Mouse (Mus musculus) heart, embryonic 12.5 days (tissue): Measurements from ENCODE around the gene Ppp1r3g. TPM values are rescaled to one million over a fixed set of nuclear protein-coding genes. Genes with fewer than 3 reads are reported as not detected.

Experiments used
- ATAC-seq: fragments of 200-750 bp; cut with Nextera tagmentation; 2 replicates; pipeline ENCODE4 v1.8.0; 2017; ENCODE audit warnings: moderate TSS enrichment, moderate library complexity; ENCODE audit not compliant: insufficient number of reproducible peaks, low FRiP score
- H3K27ac ChIP-seq: fragments of 300-500 bp; sonication (generic); 2 replicates; pipeline ENCODE4 v1.5.1; 2016; ENCODE audit warnings: mild to moderate bottlenecking, moderate library complexity; ENCODE audit not compliant: poor library complexity, severe bottlenecking
- H3K27me3 ChIP-seq: fragments of 300-500 bp; sonication (generic); replicated peaks from 2 replicates; pipeline ENCODE4 v1.6.1; 2016; ENCODE audit warnings: mild to moderate bottlenecking, moderate library complexity
- H3K36me3 ChIP-seq: fragments of 300-500 bp; sonication (generic); 2 replicates; pipeline ENCODE4 v1.6.1; 2016; ENCODE audit warnings: mild to moderate bottlenecking, moderate library complexity
- H3K4me1 ChIP-seq: fragments of 300-500 bp; sonication (generic); replicated peaks from 2 replicates; pipeline ENCODE4 v1.6.1; 2016; ENCODE audit warnings: mild to moderate bottlenecking
- H3K4me2 ChIP-seq: fragments of 300-500 bp; sonication (generic); 2 replicates; pipeline ENCODE4 v1.6.1; 2016; ENCODE audit warnings: mild to moderate bottlenecking, moderate library complexity
- H3K4me3 ChIP-seq: fragments of 300-500 bp; sonication (generic); 2 replicates; pipeline ENCODE4 v1.5.1; 2016; ENCODE audit warnings: mild to moderate bottlenecking
- H3K9ac ChIP-seq: fragments of 300-500 bp; sonication (generic); 2 replicates; pipeline ENCODE4 v1.6.1; 2016; ENCODE audit warnings: mild to moderate bottlenecking, moderate library complexity
- H3K9me3 ChIP-seq: fragments of 300-500 bp; sonication (generic); replicated peaks from 2 replicates; pipeline ENCODE4 v1.6.1; 2016; ENCODE audit warnings: mild to moderate bottlenecking, moderate library complexity
- WGBS: fragments of 180-500 bp; shearing (Covaris S2); methylation state at CpG from one replicate; pipeline ENCODE4 v1.1.7; 2016; 5-methylcytosine and 5-hydroxymethylcytosine counted together
- polyA plus RNA-seq: library from polyadenylated mRNA; unstranded; fragments of >200 nt; fragmentation: Nextera tagmentation; extraction: Ambion mirVana; gene quantifications from 2 replicates; pipeline ENCODE4 v1.2.1, GENCODE M21; 2016

Ppp1r3g gene
- polyA plus RNA-seq, 1 experiment from 2014 or later: 7.7 TPM

DNA sequence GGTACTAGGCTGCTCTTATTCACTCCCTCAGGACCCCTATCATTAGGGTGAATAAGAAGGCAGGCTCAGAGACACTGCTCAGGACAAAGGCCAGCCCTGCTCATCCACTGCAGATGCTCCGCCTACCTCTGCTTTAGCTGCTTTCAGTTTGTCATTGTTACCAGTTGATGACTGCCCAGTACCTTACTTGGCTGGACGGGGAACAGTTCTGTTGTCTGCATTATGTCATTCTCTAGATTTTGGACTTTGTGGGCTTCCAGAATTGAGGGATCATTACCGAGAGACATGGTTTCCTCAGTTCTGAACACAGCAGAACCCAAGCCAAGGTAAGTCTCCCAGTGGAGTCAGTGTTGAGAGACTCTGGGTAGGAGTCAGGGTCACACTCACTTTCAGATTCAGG, 36.6 kb downstream of the Ppp1r3g start:
- H3K36me3 ChIP-seq: no peaks in the 10 kb centered on the region
- no peak overlapping the region for H3K9ac ChIP-seq
- no peak overlapping the region for H3K4me2 ChIP-seq
- H3K27ac ChIP-seq: peak overlapping the region; percentile 38
- H3K4me1 ChIP-seq: peaks cover 53% of the 10 kb centered on the region
- WGBS: 75% methylated on average over 3 of the region's 3 CpGs
- H3K4me3 ChIP-seq: no peak overlapping the region
- ATAC-seq: no peak
- H3K9me3 ChIP-seq: no peaks in the 10 kb centered on the region
- H3K27me3 ChIP-seq: no peaks in the 10 kb centered on the region

DNA sequence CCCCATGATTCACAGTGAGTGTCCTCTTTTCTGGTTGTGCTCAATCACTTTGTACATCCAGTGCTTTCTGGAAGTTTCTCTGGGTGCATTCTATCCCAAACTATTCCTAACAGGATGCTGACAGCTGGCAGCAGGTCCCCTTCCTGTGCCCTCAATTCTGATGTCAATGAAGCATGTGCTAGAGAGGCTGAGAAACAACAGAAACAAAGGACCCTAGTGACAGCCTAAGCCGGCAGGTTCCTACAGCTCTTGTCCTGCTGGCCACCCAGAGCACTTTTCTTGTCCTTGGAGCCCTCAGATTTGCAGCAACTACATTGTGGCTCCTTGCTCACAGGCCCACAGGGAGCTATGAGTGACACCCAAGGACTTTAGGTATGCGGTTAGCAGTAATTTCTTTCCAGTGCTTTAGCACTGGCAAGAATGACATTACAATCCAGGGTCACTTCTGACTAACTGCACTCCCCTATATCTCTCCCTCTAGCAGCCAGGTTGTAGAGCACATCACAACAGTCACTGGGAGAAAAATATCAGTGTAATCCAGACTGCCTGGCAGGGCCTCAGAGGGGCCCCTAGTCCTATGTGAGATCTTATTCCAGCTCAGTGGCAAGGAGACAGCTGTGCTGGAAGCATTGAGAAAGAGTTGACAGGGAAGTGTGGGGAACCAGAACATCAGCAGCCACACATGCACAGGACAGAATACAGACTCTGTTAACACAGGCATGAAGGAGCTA, 37.2 kb downstream of the Ppp1r3g start:
- Histone ChIP-seq H3K4me1 (peaks cover 53% of the 10 kb centered on the region), H3K4me2 (no peak overlapping the region), H3K27me3 (no peaks in the 10 kb centered on the region), H3K4me3 (no peak overlapping the region), H3K9me3 (no peaks in the 10 kb centered on the region), H3K36me3 (no peaks in the 10 kb centered on the region), H3K27ac (peak overlapping the region; percentile 38), H3K9ac (peak overlapping the region; percentile 17; the same call in 1 of the 2 replicates)
- no peak for ATAC-seq
- WGBS: 37% methylated on average over 2 of the region's 2 CpGs

DNA sequence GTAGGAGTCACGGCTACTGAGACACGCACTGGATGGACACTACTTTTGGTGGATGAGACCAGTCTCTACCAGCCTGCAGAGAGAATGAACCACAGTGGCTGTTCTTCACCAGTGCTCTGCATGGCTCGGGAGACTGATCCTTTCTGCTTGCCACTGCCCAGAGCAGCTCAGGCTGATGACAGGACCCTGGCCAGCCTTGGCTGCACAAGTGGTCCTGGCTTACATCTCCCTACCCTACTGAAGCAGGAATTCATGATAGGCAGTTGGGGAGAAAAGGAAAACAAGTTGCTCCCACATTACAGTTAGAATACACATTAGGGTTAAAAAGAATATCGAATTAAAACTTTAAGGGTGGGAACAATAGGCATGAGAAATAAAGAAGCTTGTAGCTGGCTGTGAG, 39.0 kb downstream of the Ppp1r3g start:
- Histone ChIP-seq H3K4me1 (peaks cover 53% of the 10 kb centered on the region), H3K4me3 (no peak overlapping the region), H3K4me2 (no peak overlapping the region), H3K36me3 (no peaks in the 10 kb centered on the region), H3K27me3 (no peaks in the 10 kb centered on the region), H3K27ac (0 out of 2 replicates have a peak overlapping the region, but pooled peaks have one; percentile 23), H3K9ac (no peak overlapping the region), H3K9me3 (no peaks in the 10 kb centered on the region)
- WGBS: 70% methylated on average over 4 of the region's 4 CpGs
- ATAC-seq: no peak

DNA sequence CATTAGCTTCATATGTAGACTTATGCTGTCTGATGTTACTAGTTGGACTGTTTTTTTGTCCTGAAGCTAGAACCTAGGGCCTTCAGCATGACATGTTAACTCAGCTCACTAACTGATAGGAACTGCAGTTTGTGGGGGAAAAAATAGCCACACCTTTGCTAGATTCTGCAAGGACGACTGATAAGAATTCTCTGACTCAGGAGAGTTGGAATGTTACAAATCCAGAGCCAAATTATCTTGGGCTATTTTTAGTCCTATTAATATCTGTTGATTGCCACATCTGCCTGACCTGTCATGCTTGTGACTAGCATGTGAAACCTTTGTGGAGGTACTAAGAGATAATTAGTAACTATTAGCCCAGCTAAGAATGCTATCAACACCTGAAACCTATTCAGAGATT, 42.2 kb downstream of the Ppp1r3g start:
- no peaks in the 10 kb centered on the region for H3K36me3 ChIP-seq
- H3K4me1 ChIP-seq: peaks cover 44% of the 10 kb centered on the region
- H3K9ac ChIP-seq: no peak overlapping the region
- 21% methylated on average over 1 of the region's 1 CpGs for whole genome bisulfite sequencing
- H3K27me3 ChIP-seq: no peaks in the 10 kb centered on the region
- no peak overlapping the region for H3K4me2 ChIP-seq
- no peak overlapping the region for H3K27ac ChIP-seq
- H3K4me3 ChIP-seq: no peak overlapping the region
- H3K9me3 ChIP-seq: no peaks in the 10 kb centered on the region
- no peak for ATAC-seq

DNA sequence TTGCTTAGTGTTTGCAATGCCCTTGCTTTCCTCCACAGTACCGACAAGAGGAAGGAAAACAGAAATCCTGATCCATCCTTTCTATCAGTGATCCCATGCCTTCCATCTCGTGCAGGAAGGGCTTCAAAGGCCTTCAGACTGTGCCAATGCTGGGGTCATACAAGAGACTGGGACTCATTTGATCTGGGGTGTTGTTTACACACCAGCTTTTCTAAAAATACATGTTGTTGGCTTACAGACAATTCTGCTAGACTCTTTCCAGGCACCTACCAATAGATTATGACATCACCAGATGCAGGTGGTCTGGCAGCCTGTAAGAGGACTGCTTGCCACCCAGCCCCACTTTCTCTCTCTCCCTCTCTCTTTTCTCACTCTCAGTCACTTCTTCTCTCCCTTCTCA, 51.3 kb downstream of the Ppp1r3g start:
- H3K27ac ChIP-seq: no peak overlapping the region
- peaks cover 18% of the 10 kb centered on the region; the same call in 1 of the 2 replicates for H3K4me1 ChIP-seq
- H3K27me3 ChIP-seq: no peaks in the 10 kb centered on the region
- H3K9me3 ChIP-seq: no peaks in the 10 kb centered on the region
- no peak for ATAC-seq
- WGBS: 50% methylated on average over 2 of the region's 2 CpGs
- no peak overlapping the region for H3K4me2 ChIP-seq
- no peak overlapping the region for H3K4me3 ChIP-seq
- H3K9ac ChIP-seq: no peak overlapping the region
- H3K36me3 ChIP-seq: no peaks in the 10 kb centered on the region

DNA sequence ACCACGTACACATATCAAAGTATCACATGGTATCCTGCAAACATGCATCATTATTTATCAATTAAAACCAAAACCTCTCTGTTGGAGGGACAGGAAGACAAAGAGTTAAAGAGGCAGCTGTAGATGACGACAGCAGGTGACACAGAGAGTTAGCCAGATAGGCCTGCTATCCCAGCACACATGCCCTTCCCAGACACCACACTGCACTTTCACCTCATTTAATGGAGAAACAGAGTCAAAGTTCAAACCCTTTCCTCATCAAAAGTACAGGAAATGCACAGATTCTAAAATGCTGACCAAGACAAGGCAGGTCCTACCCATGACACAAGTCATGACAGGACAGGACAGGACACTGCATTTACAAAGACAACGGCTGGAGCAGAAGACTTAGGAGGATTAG, 57.0 kb downstream of the Ppp1r3g start:
- Histone ChIP-seq H3K4me2 (no peak overlapping the region), H3K4me1 (peaks cover 32% of the 10 kb centered on the region), H3K36me3 (no peaks in the 10 kb centered on the region), H3K27me3 (no peaks in the 10 kb centered on the region), H3K9ac (no peak overlapping the region), H3K4me3 (no peak overlapping the region), H3K9me3 (no peaks in the 10 kb centered on the region), H3K27ac (no peak overlapping the region)
- no peak for ATAC-seq
- 62% methylated on average over 3 of the region's 3 CpGs for WGBS

- WGBS: 45% methylated on average over 2 of the region's 2 CpGs
Measured at GRCm38 (mm10) chr13:36018017-36018416, 59.4 kb downstream of the Ppp1r3g start.

DNA sequence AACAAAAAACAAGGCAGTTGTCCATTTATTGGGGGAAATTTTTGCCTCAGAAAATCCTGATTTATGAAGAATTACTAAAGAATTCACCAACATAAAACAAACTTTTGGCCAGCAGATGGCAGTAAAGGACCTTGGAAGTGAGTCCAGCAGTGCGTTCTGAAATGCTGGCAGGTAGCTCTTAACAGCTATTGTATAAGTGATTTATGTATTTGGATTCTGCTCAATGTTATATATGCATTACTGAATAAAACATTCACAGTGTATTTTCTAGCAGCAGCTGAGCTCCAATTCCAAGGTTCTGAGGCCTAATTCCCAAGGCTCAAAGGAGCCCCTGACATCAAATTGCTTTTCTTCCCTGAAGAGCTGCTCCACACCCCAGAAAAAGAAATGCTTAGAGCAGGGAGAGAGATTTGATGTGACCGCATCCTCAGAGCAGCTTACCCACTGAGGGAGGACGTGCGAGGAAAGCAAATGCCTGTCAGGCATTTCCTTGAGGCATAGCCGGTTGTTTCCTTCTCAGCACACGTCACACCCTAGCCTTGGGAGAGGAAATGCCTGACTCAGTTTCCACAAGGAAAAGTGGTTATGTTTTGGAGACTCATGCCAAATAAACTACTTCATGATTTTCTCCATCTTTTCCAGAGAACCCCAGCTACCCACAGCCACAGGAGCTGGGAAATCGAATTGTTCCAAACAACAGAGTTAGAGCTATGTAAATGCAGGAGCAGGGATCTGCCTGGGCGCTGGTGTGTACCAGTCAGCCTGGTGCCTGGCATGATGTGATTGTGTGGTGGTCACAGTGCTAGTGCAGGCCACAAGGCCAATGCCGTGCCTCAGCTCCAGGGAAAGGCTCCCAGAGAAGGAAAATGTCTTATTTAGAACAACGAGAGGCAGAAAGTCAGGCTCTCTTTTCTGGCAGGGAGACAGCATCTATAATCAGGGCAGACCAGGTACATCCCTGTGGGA, 61.0 kb downstream of the Ppp1r3g start:
- Histone ChIP-seq H3K4me3 (no peak overlapping the region), H3K9me3 (no peaks in the 10 kb centered on the region), H3K27me3 (no peaks in the 10 kb centered on the region), H3K36me3 (no peaks in the 10 kb centered on the region), H3K27ac (no peak overlapping the region), H3K4me1 (peaks cover 36% of the 10 kb centered on the region), H3K9ac (no peak overlapping the region), H3K4me2 (no peak overlapping the region)
- ATAC-seq: no peak
- 59% methylated on average over 10 of the region's 10 CpGs for WGBS

More at GRCm38 (mm10) chr13:36018017-36018416, 59.4 kb downstream of the Ppp1r3g start:
- peaks cover 38% of the 10 kb centered on the region for H3K4me1 ChIP-seq
- ATAC-seq: no peak
- no peaks in the 10 kb centered on the region for H3K9me3 ChIP-seq
- H3K9ac ChIP-seq: no peak overlapping the region
- no peak overlapping the region for H3K27ac ChIP-seq
- no peaks in the 10 kb centered on the region for H3K27me3 ChIP-seq
- no peaks in the 10 kb centered on the region for H3K36me3 ChIP-seq
- no peak overlapping the region for H3K4me2 ChIP-seq
- no peak overlapping the region for H3K4me3 ChIP-seq

Other genes with a start within 250 kb of the Ppp1r3g start
- gene Rpp40, start 52.5 kb upstream of the Ppp1r3g start, polyA plus RNA-seq: 11.4 and 12.0 TPM in 2 replicates
- gene Fars2, start 158.6 kb downstream of the Ppp1r3g start, polyA plus RNA-seq: 46.3 and 48.3 TPM in 2 replicates
- 21.0 and 24.1 TPM in 2 replicates for gene Lyrm4, start 158.7 kb downstream of the Ppp1r3g start, polyA plus RNA-seq